Mouse (Mus musculus) CD4-positive naive resting alpha-beta T cell, adult 57 days (primary cell): ENCODE data around the gene Fpr-rs3. TPM values are rescaled to one million over a fixed set of nuclear protein-coding genes. Genes with fewer than 3 reads are reported as not detected.

ENCODE experiments used
- total RNA-seq: library from RNA; stranded (reverse); gene quantifications from one replicate; pipeline ENCODE4 v1.2.4, GENCODE M21; 2023

The Fpr-rs3 gene
- total RNA-seq, result not detected

DNA sequence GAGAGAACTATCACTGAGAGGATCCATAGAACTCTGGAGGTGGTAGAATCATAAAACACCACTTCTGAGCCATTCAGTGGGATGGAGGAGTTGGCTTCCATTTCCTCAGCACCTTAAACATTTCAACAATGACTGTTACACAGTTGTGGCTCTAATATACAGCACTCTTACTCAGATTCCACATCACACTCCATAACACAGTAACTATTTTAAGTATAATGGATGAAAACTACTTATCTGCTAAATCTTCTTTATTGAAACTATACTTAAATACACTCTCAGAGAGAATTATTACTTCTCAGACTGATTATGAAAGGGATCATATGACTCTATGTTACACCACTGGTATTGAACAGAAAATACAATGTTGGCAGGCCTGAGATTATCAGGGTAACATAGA lies at the start of gene Fpr-rs3:
Fpr-rs3 (minus strand) TSS at position 101 of the 400 bp plus-strand sequence.

DNA sequence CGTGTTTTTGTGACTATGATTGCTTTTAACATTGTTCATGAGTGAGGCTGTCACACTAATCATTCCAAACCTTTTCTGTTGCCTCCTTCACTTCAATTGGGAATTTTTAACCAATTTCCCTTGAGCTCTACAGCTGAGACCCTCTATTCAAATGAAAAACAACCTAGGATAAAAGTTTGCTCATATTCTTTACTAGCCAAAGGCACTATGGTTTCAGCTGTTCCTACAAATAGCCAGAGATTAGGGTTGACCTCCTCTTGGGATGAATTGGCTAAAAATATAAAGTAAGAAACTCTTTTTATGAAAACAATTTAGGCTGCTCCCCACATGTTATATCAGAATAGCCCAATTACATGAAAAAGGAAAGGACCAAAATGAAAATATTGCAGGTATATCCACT lies 28.4 kb downstream of the Fpr-rs3 start, which contains the start of gene Vmn2r110:
Vmn2r110 (minus strand) TSS at position 101 of the 400 bp plus-strand sequence.

Other genes starting within 250 kb of the Fpr-rs3 start
- gene Vmn1r224, start 210.7 kb downstream of the Fpr-rs3 start, total RNA-seq, result not detected
- gene Vmn2r108, start 143.5 kb downstream of the Fpr-rs3 start, total RNA-seq, result not detected
- not detected for gene Vmn1r225, start 126.7 kb downstream of the Fpr-rs3 start, total RNA-seq
- not detected for gene Vmn2r109, start 60.1 kb downstream of the Fpr-rs3 start, total RNA-seq
- gene Vmn2r110, start 28.5 kb downstream of the Fpr-rs3 start, total RNA-seq, result not detected
- not detected for gene Vmn1r226, start 58.0 kb upstream of the Fpr-rs3 start, total RNA-seq
- gene Vmn1r227, start 105.0 kb upstream of the Fpr-rs3 start, total RNA-seq, result not detected
- gene Vmn1r228, start 161.3 kb upstream of the Fpr-rs3 start, total RNA-seq, result not detected
- gene Vmn1r229, start 186.7 kb upstream of the Fpr-rs3 start, total RNA-seq, result not detected
- not detected for gene Vmn1r230, start 215.6 kb upstream of the Fpr-rs3 start, total RNA-seq